Mouse (Mus musculus): ENCODE data around the gene Zcchc2.

Gene Zcchc2

DNA sequence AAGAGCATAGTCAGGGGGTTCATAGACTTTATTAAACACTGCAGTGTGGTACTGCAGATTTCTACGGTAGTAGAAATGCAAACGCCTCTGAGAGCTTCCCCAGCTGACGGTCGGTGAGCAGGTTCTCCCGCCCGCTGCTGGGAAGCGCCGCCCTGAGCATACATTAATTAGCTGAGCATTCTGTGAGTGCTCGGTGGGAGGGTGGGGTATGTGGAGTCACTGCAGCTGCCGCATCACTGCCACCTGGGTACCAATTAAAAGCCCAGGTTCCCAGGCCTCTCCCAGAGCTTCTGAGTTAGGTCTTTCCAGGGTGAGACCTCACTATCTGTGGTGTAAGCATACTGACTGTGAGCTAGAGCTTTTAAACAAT, 81.8 kb downstream of the Zcchc2 start:
- DNase-seq (ENCODE audit: low spot score in 2 of 2) = no peak

DNA sequence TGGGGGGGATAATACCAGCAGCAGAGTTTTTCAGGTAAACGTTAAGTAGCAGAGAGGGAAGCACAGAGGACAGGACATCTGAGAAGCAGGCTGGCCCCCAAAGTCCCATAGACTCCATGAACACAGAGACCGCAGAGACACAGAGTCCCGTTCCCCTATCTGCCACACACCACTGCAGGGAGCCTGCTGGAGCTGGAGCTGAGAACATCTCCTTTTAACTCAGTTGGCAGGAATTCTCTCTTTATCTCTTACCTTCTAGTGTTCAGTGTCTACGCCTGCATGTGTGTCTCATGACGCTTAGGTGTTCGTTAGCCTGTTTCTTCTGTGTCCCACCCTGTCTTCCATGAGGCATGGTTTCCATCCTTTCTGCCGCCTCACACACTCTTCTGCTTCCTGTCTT, 83.0 kb downstream of the Zcchc2 start:
- DNase-seq (ENCODE audit: low spot score in 2 of 2) = no peak

DNA sequence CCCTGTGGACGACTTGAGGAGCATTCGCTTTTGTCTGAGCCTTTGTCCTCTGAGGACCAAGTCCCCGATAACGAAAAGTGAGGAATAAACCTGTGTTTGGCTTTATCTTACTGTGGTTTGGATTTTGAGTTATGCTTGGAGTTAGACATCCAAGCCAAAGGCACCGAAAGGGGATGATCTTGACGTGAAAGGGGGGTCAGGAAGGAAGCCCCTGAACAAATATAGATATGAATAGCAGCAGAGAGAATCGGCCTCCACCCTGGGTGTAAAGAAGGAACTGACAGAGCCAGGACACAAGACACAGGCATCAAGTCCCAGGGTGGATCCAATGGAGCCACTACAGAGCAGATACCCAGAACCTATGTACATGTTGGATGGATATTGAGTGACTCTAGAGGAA, 83.9 kb downstream of the Zcchc2 start:
- no peak for DNase-seq (ENCODE audit: low spot score in 2 of 2)

DNA sequence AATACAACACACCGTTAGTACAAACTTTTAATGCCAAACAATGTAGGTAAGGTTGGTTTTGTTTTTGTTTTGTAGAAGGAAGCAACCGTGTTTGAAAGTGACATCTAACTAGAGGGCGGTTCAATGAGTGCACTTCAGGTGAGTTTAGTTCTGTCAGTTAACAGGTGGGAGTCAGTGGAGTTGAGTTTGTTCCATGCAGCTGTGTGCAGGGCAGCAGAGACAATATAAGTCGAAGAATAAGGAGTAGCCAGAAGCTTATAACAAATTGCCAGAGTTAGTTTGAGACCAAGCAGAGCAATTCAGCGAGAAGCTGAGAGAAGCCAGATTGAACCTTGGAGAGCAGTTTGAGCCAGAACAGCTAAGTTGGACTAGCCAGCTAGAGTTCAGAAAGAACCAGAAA, 84.5 kb downstream of the Zcchc2 start:
- no peak for DNase-seq (ENCODE audit: low spot score in 2 of 2)

DNA sequence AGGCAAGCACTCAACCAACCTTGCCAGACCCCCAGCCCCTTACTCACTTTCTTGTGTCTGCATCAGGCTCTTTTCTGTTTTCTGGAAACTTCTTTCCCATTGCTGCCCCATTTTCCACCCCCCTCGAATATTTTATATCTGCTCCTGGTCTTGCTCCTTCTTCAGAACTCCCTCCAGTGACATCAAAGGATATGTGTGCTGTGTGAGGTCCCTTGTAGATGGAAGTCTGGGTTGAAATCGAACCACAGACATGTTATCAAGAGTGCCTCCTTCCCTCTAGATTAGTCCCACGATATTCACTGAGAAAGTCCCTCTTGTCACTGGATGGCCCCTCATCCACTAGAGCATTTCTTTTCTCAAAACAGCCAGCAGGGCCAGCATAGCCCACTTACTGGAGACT, 86.4 kb downstream of the Zcchc2 start:
- no peak for DNase-seq (ENCODE audit: low spot score in 2 of 2)

DNA sequence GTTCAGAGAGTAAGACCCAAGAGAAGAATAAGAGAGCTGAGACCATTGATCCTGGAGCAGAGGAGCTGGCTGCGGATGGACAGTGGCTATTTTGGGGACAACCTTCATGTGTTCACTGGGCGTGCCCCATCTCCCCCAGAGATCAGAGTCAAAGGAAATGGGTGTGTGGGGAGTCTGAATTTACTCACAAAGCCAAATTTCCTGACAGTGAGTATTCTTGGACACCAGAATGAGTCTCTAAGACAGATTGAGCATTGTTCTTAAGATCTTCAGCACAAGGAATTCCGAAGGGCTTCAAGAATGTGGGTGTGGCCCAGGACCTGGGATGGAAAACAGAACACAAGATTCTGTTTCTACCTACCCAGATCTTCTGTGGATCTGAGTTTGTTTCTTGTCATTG, 87.0 kb downstream of the Zcchc2 start:
- DNase-seq (ENCODE audit: low spot score in 2 of 2) = no peak
